Mouse (Mus musculus) CH12.LX (cell line): ENCODE data around the gene 5530401A14Rik. TPM values are rescaled to one million over a fixed set of nuclear protein-coding genes. Genes with fewer than 3 reads are reported as not detected.

Experiments
- DNase-seq: peaks from one replicate; pipeline ENCODE4 v3.0.0-alpha.2; 2013; ENCODE audit errors: extremely low read depth
- H3K27ac ChIP-seq: 2 replicates; pipeline ENCODE4 v1.5.1; 2012; ENCODE audit warnings: low read depth, mild to moderate bottlenecking, control low read depth, moderate library complexity; ENCODE audit not compliant: insufficient read depth
- H3K27me3 ChIP-seq: replicated peaks from 2 replicates; pipeline ENCODE3; 2012; ENCODE audit warnings: inconsistent platforms
- H3K36me3 ChIP-seq, 2 experiments: replicated peaks in 1 of 2; 2 replicates each; pipeline versions ENCODE3 to v1.6.1; 2012; ENCODE audit warnings: inconsistent platforms in 1 of 2, low read length in 1 of 2, mild to moderate bottlenecking in 1 of 2, mixed read lengths in 1 of 2, moderate library complexity in 1 of 2; ENCODE audit not compliant: control insufficient read depth in 1 of 2, insufficient read depth in 1 of 2
- H3K4me1 ChIP-seq, 2 experiments: 2 replicates each; pipeline ENCODE4 v1.6.1; 2012; ENCODE audit warnings: inconsistent platforms in 1 of 2, moderate library complexity in 1 of 2; ENCODE audit not compliant: insufficient read depth in 2 of 2, control insufficient read depth in 1 of 2
- H3K4me2 ChIP-seq: 2 replicates; pipeline ENCODE4 v1.6.1; 2012; ENCODE audit warnings: low read depth, mild to moderate bottlenecking, control low read depth; ENCODE audit not compliant: poor library complexity, insufficient read depth, severe bottlenecking
- H3K4me3 ChIP-seq, 3 experiments: fragments of 150-350 bp in 1 of 3; sonication (generic) in 1 of 3; replicated peaks in 1 of 3; 2 replicates each; pipeline versions ENCODE3 to v1.5.1; 2011 to 2012; ENCODE audit warnings: low read depth in 2 of 3, low read length in 2 of 3, mild to moderate bottlenecking in 2 of 3, moderate library complexity in 2 of 3, control low read depth in 1 of 3, improper control_type of control experiment in 1 of 3, inconsistent platforms in 1 of 3, mixed read lengths in 1 of 3; ENCODE audit not compliant: poor library complexity in 1 of 3
- H3K79me2 ChIP-seq: replicated peaks from 2 replicates; pipeline ENCODE4 v1.6.1; 2012; ENCODE audit warnings: mild to moderate bottlenecking, moderate library complexity; ENCODE audit not compliant: control insufficient read depth, poor library complexity, insufficient read depth, severe bottlenecking; ENCODE audit errors: extremely low read depth
- H3K9ac ChIP-seq: 2 replicates; pipeline ENCODE4 v1.6.1; 2012; ENCODE audit warnings: low read depth, mild to moderate bottlenecking, control low read depth, moderate library complexity; ENCODE audit not compliant: insufficient read depth
- H3K9me3 ChIP-seq: replicated peaks from 2 replicates; pipeline ENCODE3; 2012; ENCODE audit warnings: low read length, inconsistent platforms, mixed read lengths
- BHLHE40 ChIP-seq: IDR thresholded peaks from 2 replicates; pipeline ENCODE4 v1.6.1; 2011; ENCODE audit warnings: mild to moderate bottlenecking, low read depth, low read length, improper control_type of control experiment
- E2F4 ChIP-seq: IDR thresholded peaks from 2 replicates; pipeline ENCODE4 v1.6.1; 2011; ENCODE audit warnings: low read depth, low read length, improper control_type of control experiment; ENCODE audit not compliant: insufficient replicate concordance
- ELF1 ChIP-seq: IDR thresholded peaks from 2 replicates; pipeline ENCODE4 v1.6.1; 2014; ENCODE audit warnings: low read depth, mild to moderate bottlenecking, inconsistent platforms, low read length, improper control_type of control experiment
- EP300 ChIP-seq: IDR thresholded peaks from 2 replicates; pipeline ENCODE4 v1.6.1; 2011; ENCODE audit warnings: low read length, improper control_type of control experiment
- ETS1 ChIP-seq: conservative IDR thresholded peaks from 2 replicates; pipeline ENCODE4 v1.6.1; 2012; ENCODE audit warnings: low read depth, mild to moderate bottlenecking, inconsistent platforms, low read length, improper control_type of control experiment, moderate library complexity
- GABPA ChIP-seq: IDR thresholded peaks from 2 replicates; pipeline ENCODE4 v1.6.1; 2012; ENCODE audit warnings: low read depth, low read length, improper control_type of control experiment, inconsistent platforms; ENCODE audit not compliant: insufficient replicate concordance
- IRF4 ChIP-seq: IDR thresholded peaks from 2 replicates; pipeline ENCODE4 v1.6.1; 2014; ENCODE audit warnings: low read depth, mild to moderate bottlenecking, inconsistent platforms, low read length, improper control_type of control experiment
- JUN ChIP-seq: IDR thresholded peaks from 2 replicates; pipeline ENCODE4 v1.6.1; 2011; ENCODE audit warnings: low read depth, mild to moderate bottlenecking, low read length, improper control_type of control experiment, moderate library complexity; ENCODE audit not compliant: insufficient read depth
- MYC ChIP-seq: IDR thresholded peaks from 2 replicates; pipeline ENCODE4 v1.6.1; 2011; ENCODE audit warnings: low read depth, mild to moderate bottlenecking, improper control_type of control experiment, low read length
- NRF1 ChIP-seq: IDR thresholded peaks from 2 replicates; pipeline ENCODE4 v1.6.1; 2014; ENCODE audit warnings: low read depth, mild to moderate bottlenecking, inconsistent platforms, low read length, improper control_type of control experiment, moderate library complexity
- POLR2A ChIP-seq: IDR thresholded peaks from 2 replicates; pipeline ENCODE4 v1.6.1; 2011; ENCODE audit warnings: low read depth, mild to moderate bottlenecking, improper control_type of control experiment, low read length
- TBP ChIP-seq: conservative IDR thresholded peaks from 2 replicates; pipeline ENCODE4 v1.6.1; 2011; ENCODE audit warnings: low read depth, low read length, improper control_type of control experiment
- USF1 ChIP-seq: IDR thresholded peaks from 2 replicates; pipeline ENCODE4 v1.6.1; 2014; ENCODE audit warnings: low read depth, mild to moderate bottlenecking, inconsistent platforms, low read length, improper control_type of control experiment
- dilution Hi-C: fragments of 300-500 bp; cut with MboI; formaldehyde crosslinking; loops from 2 replicates; pipeline ENCODE4 v1.14.3; 2020; ENCODE audit warnings: low sequenced_read_pairs; ENCODE audit not compliant: extremely low pct_unique_long_range_greater_than_20kb, extremely low pct_ligation_motif_present
- in situ Hi-C: fragments of 300-500 bp; cut with MboI; formaldehyde crosslinking; loops from 3 replicates; pipeline ENCODE4 v1.14.3; 2019; ENCODE audit warnings: low sequenced_read_pairs, low pct_ligation_motif_present, low pct_unique_long_range_greater_than_20kb, mixed read lengths
- polyA plus RNA-seq: library from polyadenylated mRNA; unstranded; fragments of >175 nt; gene quantifications from 2 replicates; pipeline ENCODE4 v1.2.1, GENCODE M21; 2012; ENCODE audit warnings: low read depth; ENCODE audit not compliant: insufficient read length
- total RNA-seq, 2 experiments: library from RNA; depleted of rRNA; stranded (reverse); fragments of 300-350 nt in 1 of 2; fragments of >200 nt in 1 of 2; gene quantifications; 2 replicates each; pipeline ENCODE4 v1.2.3; 2012 to 2014

Gene 5530401A14Rik
- total and polyA plus RNA-seq, 3 experiments: not detected

GRCm38 (mm10) chr11:81908760-81909159 lies 48.3 kb downstream of the 5530401A14Rik start:
- Histone ChIP-seq H3K4me1 (peaks cover 3 to 27% of the 10 kb centered on the region in 2 experiments; a peak in 3 of 4 replicates), H3K4me3 (no peak overlapping the region), H3K79me2 (no peaks in the 10 kb centered on the region), H3K9ac (no peak overlapping the region), H3K4me2 (no peak overlapping the region), H3K27me3 (peaks cover 9% of the 10 kb centered on the region), H3K27ac (no peak overlapping the region), H3K36me3 (no peaks in the 10 kb centered on the region)
- dilution Hi-C loops: no loop called here
- DNase-seq: no peak
- in situ Hi-C loops: no loop called here
- TF ChIP-seq ELF1 (no peak), POLR2A (no peak)
- TF ChIP-seq, all 38 proteins: peak for 0
- no peaks in the 10 kb centered on the region for H3K9me3 ChIP-seq

GRCm38 (mm10) chr11:81909397-81909894 lies 49.0 kb downstream of the 5530401A14Rik start:
- Histone ChIP-seq H3K9me3 (no peaks in the 10 kb centered on the region), H3K27ac (no peak overlapping the region), H3K4me3 (no peak overlapping the region), H3K36me3 (no peaks in the 10 kb centered on the region), H3K27me3 (peaks cover 9% of the 10 kb centered on the region), H3K4me2 (no peak overlapping the region), H3K4me1 (peaks cover 3 to 27% of the 10 kb centered on the region in 2 experiments; a peak in 3 of 4 replicates), H3K9ac (no peak overlapping the region), H3K79me2 (no peaks in the 10 kb centered on the region)
- dilution Hi-C loops (no loop called here), in situ Hi-C loops (no loop called here)
- DNase-seq: peak; percentile 67
- TF ChIP-seq ETS1: peak; percentile 43
- TF ChIP-seq BHLHE40: peak; percentile 12; the same call in 1 of the 2 replicates
- TF ChIP-seq E2F4: no peak

- TF ChIP-seq IRF4 (peak; percentile 56; the same call in 1 of the 2 replicates), USF1 (no peak), MYC (no peak), EP300 (peak; percentile 56), JUN (no peak), BHLHE40 (no peak), NRF1 (no peak), GABPA (no peak), TBP (no peak)
- DNase-seq: peak; percentile 55
- no peak overlapping the region for H3K27ac ChIP-seq
- dilution Hi-C loops (no loop called here), in situ Hi-C loops (no loop called here)
- peaks cover 5% of the 10 kb centered on the region for H3K27me3 ChIP-seq
- H3K36me3 ChIP-seq: no peaks in the 10 kb centered on the region
- H3K79me2 ChIP-seq: no peaks in the 10 kb centered on the region
- no peak overlapping the region for H3K4me2 ChIP-seq
- peaks cover 3 to 27% of the 10 kb centered on the region in 2 experiments; a peak in 3 of 4 replicates for H3K4me1 ChIP-seq
- no peak overlapping the region for H3K4me3 ChIP-seq
- H3K9ac ChIP-seq: no peak overlapping the region
- H3K9me3 ChIP-seq: no peaks in the 10 kb centered on the region
Observed at GRCm38 (mm10) chr11:81913071-81913470, 52.6 kb downstream of the 5530401A14Rik start.
